Mouse (Mus musculus): Measurements from ENCODE around the gene Hivep3.

DNA sequence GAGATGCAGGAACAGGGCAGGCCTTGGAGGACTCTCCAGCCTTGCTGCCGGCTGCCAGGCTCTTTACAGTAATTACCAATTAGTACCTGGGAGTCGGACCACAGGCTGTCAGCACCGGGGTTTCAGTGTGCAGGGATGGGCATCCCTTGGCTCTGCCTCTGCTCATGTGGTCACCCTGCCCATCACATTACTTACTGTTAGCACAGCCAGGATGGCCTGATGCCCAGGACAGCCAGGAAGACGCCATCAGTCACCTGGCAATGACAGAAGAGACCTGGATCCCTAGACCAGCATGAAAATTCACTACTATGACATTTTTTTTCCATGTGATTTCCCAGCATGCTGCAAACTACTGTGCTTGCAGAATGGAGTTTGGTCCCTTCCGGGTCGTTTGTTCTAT is 238.8 kb downstream of the Hivep3 start:
- TF ChIP-seq CTCF (conservative IDR thresholded peaks at IDR 0.05; ENCODE audit: low read length) (no peak), POU5F1 (IDR thresholded peaks at IDR 0.05; ENCODE audit: borderline replicate concordance, low read length) (no peak), NANOG (IDR thresholded peaks at IDR 0.05; ENCODE audit: borderline replicate concordance, low read length) (no peak)
